Mouse (Mus musculus) heart, postnatal 10 days (tissue): ENCODE data around the gene Urm1. TPM values are rescaled to one million over a fixed set of nuclear protein-coding genes. Genes with fewer than 3 reads are reported as not detected.
"Not testable (repeated sequence)": the region's sequence is repeated elsewhere in the genome, so short reads cannot be mapped to it uniquely, and the experiment has no call there.

ENCODE experiments used
- DNase-seq, 2 experiments: peaks; one replicate each; pipeline ENCODE4 v3.0.0; 2021
- intact Hi-C: fragments of 180-260 bp; cut with DNase I; formaldehyde crosslinking; loops from one replicate; pipeline ENCODE4 v1.15.1; 2025
- total RNA-seq, 2 experiments: library from RNA; stranded (reverse); gene quantifications; 2 replicates each; pipeline ENCODE4 v1.2.3; 2021

The Urm1 gene
- total RNA-seq, 2 experiments from 2014 or later: 36.5 to 40.4 TPM

DNA sequence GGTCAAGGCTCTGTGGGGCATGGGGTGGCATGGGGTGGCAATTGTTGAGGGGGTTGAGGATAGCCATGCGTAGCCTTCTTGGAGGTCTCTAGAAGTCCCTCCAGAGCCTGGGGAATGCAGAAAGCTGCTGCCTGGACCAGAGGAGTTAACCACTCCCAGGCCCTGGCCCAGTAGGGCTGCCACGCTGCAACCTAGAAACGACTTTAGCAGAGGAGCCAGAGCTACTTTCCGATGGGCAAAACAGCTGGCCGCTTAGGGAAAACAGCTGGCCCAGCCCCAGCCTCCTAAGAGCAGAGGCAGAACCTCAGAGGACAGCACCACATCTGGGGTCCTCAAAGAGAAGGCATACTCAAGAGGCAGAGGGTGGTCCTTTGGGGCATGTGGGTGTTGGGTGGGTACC, 38.1 kb downstream of the Urm1 start:
- no peak for DNase-seq
- intact Hi-C loops: loop anchor here (2.0 kb wide), 1 partner anchor 93 kb away; no protein-coding TSS in a partner anchor

DNA sequence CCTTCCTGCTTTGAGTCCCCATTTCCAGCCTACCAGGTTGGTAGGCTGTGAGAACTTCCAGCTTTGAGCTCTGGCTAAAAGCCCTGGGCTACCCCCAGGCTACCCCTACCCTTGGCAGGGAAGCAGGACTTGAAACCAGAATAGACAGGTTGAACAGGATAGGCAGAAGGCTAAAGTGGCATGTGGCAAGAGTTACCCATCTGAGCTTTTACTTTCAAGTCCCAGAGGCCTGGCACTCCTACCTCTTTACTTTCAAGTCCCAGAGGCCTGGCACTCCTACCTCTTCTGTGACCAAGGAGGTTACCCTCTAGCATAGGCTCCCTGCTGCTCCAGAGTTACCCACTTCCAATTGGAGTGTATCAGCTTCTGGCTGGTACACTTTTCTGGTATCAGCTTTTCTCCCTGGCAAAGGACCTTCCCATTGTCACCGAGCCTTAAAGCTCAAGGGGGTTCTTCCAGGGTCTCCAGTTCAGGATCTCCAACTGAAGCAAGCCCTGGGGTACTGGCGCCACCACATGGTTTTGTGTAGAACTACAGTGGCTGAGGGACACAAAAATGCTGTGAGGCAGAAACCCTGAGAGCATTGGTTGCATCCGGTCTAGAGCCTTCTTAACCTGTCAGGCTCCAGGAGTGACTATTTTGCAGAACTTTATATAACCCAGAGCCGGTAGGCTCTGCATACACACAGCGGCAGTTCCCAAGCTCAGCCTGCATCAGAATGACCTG, 39.0 kb downstream of the Urm1 start:
- intact Hi-C loops: loop anchor here (1.0 to 2.0 kb wide), 2 partner anchors 42 to 94 kb away; no protein-coding TSS in a partner anchor
- DNase-seq: peak; percentile 38 to 67

DNA sequence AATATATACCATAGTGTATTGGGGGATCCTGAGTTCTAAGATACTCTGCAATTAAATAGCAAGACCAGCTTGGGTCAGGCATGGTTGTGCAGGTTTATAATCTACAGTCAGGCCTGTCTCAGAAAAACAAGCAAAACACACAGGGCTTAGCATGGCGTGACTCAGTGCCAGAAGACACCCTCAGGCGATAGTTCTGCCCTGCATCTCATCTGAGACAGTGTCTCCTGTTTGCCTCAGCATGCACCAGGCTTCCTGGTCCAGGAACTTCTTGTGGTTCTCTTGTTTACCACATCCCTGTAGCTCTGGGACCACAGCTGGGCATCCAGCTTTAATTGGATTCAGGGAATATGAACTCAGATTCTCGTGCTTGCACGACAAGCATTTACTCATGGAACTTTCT, 45.2 kb downstream of the Urm1 start:
- intact Hi-C loops: no loop called here
- DNase-seq: no peak

DNA sequence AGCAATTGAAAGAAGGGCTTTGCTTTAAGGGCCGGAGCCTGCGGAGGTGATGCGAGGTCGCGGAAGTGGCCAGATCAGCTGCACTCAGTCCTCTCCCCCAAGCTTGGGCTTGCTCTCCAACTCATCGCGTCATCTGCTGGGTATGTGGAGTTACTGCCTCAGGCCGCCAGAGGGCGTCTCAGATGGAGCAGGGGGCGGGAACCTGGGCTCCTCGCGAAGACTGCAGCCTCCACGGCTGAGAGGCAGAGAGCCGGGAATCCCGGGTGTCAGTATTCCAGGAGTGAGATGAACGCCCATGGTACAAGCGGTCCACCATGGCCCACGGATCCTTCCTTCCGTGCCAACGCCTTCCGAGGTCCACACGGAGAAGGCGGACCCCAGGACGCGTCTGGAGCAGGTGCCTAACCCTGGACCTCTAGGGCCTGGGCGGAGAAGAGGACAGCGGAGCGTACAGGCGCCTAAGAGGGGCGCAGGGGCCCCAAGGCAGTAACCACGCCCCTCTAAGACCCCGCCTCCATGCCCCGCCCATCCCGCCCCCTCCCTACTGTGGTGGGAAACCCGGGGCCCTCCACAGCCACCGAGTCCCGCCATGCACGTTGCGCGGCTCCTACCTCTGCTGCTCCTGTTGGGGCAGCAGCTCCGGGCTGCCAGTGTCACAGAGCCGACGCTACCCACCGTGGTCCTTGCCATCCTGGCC, 49.2 kb downstream of the Urm1 start, which contains the start of gene Cercam:
TSS of gene Cercam (plus strand) at position 216 of the 697 bp plus-strand sequence.
- intact Hi-C loops: no loop called here
- peak; percentile 93 to 94 for DNase-seq

DNA sequence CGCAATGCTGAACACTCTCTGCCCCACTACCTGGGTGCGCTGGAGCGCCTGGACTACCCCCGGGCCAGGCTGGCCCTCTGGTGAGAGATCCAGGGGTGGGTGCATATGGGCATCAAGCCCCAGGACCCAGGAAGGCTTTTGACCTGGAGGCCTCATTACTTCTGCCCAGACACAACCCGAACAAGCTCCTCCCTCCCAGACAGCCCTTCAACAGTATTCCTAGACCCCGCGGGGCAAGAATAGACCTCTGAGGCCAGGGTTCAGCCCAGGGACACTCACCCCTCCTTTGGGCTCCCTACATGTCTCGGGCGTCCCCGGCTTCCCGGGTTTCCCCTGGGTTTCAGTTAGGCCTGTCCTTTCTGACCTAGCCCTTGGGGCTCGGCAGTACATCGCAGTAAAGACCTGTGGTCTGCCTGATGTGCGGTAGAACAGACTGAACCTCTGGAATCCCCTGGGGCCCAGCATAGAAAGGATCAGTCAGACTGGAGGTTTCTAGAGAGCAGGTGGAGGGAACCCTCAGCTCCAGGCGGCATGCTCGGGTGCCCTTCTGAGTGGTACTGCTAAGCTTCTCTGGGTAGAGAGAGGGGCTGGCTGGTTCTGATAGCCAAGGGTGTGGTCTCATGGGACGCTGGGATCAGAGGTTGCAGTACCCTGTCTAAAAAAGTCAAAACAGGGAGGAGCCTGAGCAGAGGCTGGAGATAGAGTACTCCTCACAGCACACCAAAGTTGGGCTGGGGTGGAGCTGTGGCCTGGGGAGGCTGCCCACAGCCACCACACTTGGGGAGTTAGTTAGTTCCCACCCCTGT, 50.0 kb downstream of the Urm1 start:
- peak; percentile 42 to 45 for DNase-seq
- intact Hi-C loops: no loop called here

DNA sequence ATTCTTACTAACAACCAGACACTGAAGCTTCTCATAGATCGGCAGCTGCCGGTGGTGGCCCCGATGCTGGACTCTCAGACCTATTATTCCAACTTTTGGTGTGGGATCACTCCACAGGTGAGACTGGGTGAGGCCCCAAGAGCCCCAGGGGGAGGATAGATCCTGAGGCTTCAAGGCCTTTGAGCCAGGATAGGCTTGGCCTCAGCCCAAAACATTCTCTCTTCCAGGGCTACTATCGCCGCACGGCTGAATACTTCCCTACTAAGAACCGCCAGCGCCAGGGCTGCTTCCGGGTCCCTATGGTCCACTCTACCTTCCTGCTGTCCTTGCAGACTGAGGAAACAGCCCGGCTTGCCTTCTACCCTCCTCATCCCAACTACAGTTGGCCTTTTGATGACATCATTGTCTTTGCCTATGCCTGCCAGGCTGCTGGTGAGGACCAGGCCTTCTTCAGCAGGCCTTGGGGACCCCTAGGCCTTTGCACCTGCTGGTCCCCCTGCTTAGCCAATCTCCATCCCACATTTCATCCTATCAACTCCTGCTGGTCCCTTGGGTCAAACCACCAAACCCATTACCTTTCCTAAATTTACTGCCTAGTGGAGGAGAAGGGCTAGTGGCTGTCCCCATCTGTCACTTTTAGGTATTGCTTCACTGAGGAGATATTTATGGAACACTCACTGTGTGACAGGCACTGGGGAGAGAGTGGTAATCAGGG, 52.9 kb downstream of the Urm1 start:
- DNase-seq: no peak
- intact Hi-C loops: no loop called here

DNA sequence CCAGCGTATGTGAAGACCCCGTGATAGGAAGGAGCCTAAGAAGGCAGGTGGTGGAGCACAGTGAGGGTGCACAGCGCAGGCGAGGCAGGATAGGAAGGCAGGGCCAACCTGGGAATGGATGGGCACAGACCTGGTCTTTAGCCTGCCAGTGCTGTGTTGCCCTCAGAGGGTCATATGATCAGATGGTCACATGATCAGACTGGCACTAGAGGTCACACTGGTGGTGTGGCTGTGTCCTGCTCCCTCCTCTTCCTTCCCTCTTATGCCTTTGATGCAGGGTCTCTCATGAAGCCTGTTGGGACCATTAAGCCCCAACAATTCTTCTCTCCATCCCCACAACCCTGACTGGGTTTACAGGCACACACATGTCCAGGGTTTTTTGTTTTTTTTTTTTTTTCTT, 53.9 kb downstream of the Urm1 start:
- no peak for DNase-seq
- intact Hi-C loops: no loop called here

DNA sequence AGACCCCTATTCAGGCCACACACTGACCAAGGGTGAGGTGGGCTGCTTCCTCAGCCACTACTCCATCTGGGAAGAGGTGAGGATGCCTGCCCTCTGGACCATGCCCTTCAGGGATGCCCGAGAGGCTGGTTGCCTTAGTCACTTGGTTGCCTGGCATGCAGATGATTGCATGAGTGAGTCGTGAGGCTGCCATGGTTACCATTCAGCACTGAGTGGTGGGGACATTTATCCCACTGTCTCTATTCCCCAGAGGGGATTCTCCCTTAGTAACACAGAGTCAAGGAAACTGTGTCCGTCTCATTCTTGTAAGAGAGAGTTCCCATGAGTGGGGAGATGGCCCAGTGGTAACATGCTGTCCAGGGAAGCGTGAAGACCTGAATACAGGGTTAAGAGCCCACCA, 58.2 kb downstream of the Urm1 start:
- no peak for DNase-seq
- intact Hi-C loops: no loop called here

DNA sequence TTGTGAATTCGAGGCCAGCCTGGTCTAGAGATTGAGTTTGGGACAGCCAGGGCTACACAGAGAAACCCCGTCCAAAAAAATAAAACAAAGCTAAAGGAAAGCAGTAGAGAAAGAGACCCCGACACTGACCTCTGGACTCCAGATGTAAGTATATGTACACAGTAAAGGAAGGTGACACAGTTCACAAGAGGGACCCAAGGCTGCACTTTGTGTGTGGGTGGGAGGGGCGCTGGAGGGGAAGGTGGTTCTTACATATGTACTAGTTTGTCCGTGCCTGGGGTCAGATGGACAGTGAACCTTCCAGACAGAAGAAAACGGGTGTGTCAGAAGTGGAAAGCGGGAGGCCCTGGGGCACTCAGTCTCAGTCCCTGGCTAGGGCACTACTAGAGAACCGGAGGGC, 59.3 kb downstream of the Urm1 start:
- DNase-seq: no peak
- intact Hi-C loops: no loop called here

DNA sequence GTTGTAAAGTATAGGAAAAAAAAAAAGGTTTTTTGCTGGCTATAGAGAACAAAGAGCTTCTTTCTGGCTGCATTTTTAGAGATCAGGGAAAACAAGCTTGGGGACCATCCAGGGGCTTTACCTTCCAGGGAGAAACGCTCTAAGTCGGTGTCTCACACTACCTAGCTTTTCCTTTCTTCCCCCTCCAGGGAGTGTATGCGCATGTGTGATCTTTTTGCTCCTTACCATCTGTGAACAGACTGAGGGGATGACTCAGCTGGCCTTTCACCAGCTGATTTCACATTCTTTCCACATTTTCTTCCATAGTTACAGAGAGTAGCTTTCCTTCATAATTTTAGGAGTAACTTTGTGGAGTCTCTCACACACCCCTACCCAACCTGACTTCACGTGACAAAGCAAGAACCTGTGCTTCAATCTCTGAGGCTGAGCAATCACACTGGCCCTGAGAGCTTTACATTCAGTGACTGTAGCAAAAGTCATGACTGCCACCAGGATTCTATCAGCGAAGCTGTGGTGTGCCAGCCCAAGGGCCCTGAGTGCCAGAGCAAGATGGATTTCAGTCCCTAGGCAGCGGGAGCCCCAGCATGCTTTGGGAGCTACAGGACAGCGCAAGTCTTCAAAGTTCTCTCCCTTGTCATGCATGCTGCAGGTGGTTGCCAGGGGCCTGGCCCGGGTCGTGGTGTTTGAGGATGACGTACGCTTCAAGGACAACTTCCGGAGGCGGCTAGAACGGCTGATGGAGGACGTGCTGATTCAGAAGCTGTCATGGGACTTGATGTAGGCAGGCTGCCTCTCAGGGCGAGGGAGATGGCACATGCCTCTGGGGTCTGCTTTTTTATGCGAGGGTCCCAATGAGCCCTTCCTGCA, 60.3 kb downstream of the Urm1 start:
- peak; percentile 34 to 46 for DNase-seq
- intact Hi-C loops: no loop called here

DNA sequence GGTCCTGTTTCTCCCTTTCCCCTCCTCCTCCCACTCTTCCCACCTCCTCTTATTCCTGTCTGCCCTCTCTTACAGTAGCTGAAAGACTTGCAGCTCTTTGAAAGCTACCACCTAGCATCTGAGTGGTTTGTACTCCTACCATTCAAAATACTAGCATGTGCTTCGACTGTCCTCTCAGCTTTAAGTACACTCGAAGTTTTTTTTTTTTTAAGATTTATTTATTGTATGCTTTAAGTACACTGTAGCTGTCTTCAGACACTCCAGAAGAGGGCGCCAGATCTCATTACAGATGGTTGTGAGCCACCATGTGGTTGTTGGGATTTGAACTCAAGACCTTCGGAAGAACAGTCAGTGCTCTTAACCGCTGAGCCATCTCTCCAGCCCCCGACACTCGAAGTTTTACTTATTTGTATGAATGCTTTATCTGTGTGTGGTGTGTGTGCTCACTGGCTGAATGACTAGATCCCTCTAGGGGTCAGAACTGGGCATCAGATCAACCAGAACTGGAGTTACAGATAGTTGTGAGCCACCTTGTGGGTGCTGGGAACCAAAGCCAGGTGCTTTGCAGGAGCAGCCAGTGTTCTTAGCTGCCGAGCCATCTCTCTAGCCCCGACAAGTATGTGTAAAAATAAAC, 66.9 kb downstream of the Urm1 start:
- DNase-seq, intact Hi-C loops: not testable (repeated sequence)

DNA sequence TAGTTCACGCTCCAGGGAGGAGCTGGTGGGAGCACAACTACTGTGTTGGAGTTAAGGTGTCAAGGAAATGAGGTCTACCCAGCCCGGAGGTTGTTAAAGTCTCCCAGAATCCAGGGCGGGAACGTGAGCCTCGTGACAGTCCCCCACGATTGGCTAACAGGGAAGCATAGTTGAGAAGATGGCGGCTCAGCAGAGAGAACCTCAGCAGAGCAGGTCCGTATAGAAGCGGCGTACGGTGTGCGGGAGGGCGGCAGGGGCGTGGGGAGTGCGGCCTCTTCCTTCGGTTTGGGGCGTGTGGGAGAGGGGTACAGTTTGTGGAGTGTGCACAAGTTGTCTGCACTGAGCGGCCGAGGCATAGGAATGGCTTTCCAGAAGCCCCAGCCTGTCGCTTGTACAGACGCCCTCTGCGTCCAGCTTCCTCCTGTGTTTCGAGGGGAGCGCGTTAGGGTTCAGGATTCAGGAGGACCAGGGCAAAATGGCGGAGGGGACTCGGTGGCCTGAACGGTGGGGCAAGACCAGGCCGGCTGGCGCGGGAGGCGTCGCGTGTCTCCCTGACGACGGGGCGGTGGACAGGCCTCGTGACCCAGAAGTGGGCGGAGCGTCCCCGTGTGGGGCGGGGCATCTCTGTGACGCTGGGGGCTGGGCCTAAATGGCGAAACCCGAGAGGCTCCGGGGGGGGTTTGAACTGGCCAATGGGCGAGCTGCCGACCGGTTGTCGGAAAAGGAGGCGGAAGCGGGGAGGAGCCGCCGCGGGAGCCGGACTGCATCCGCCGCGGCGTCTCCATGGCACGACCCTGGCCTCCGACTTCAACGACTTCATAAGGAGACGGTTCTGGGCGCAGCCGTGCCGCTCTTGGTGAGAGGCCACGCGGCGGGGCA, 69.4 kb downstream of the Urm1 start, which contains the start of gene Odf2:
TSS of gene Odf2 (plus strand) at position 156 of the 879 bp plus-strand sequence.
- DNase-seq: peak; percentile 100

DNA sequence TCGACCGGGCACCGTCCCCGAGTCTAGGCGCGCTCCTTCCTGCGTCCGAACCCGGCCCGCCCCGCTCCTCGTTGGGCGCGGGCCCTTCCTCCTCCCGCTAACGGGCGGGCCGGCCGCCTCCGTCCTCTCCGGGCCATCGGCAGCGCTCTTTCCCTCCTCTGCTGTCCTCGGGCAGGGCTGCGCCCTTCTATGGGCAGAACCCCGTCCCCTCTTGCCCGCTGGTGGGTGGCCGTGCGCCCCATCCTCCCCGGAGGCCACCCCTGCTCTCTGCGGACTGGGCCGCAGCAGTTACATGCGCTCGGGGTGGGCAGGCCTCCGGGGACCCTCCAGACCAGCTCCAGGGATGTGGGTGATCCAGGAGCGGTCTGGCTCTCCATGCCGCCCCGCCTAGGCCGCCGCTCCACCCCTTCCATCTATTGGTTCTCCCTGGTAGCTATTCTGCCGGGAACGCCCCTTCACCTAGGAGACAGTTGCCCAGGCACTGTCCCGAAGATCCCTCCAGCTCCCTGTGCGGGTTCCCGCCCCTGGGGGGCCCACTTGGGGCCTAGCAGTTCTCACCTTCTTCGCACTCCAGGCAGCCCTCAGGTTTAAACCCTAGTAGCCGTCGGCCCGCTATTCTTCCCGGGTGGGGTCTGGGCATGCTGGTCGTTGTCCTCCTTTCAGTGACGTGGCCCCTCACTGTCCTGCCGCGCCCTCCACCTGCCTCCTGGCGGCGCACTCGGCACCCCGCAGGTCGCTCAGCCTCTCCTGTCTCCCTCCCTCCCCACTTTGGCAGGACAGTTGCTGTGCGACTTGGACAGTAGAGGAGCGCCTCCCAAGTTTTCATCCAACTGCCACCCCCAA, 70.3 kb downstream of the Urm1 start:
- DNase-seq: peak; percentile 87 to 90
- intact Hi-C loops: no loop called here

More for the DNA sequence above, 69.4 kb downstream of the Urm1 start, which contains the start of gene Odf2:
- intact Hi-C loops: no loop called here

DNA sequence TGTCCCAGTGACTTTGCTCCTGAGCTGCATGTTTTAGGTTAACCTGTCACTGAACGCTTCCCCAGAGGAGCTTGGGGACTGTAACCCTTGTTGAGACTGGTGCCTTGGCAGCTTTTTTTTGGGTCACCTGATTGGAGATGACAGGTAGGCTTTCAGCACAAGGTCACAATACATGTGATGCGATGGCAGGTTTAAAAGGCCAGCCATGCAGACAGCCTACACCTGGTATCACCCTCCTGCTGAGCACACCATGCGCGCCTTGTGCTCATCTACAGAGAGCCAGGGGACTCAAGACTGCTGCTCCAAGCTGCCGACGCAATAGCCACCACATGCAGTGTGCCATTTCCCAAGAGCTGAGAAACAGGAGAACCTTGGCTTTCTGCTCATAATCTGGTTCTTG, 71.9 kb downstream of the Urm1 start:
- intact Hi-C loops: no loop called here
- DNase-seq: no peak
